Mouse (Mus musculus) midbrain, embryonic 14.5 days (tissue): Measurements from ENCODE around the gene Gm20458. TPM values are rescaled to one million over a fixed set of nuclear protein-coding genes. Genes with fewer than 3 reads are reported as not detected.
A peak's percentile ranks its signal among the peaks of the same experiment; 100 is the strongest.

Source experiments
- ATAC-seq: fragments of 200-750 bp; cut with Nextera tagmentation; 2 replicates; pipeline ENCODE4 v1.8.0; 2017; ENCODE audit warnings: moderate number of reproducible peaks, moderate library complexity; ENCODE audit not compliant: low FRiP score, low TSS enrichment
- DNase-seq: peaks from one replicate; pipeline ENCODE4 v3.0.0-alpha.2; 2015
- H3K27ac ChIP-seq: fragments of 300-500 bp; sonication (generic); replicated peaks from 2 replicates; pipeline ENCODE4 v1.5.1; 2014; ENCODE audit warnings: mild to moderate bottlenecking, low read depth, low read length, moderate library complexity
- H3K27me3 ChIP-seq: fragments of 300-500 bp; sonication (generic); 2 replicates; pipeline ENCODE4 v1.6.1; 2014; ENCODE audit warnings: low read length, control low read depth, mixed read lengths; ENCODE audit not compliant: control insufficient read depth, insufficient read depth
- H3K36me3 ChIP-seq: fragments of 300-500 bp; sonication (generic); 2 replicates; pipeline ENCODE4 v1.6.1; 2014; ENCODE audit warnings: low read length, control low read depth; ENCODE audit not compliant: control insufficient read depth, insufficient read depth
- H3K4me1 ChIP-seq: fragments of 300-500 bp; sonication (generic); 2 replicates; pipeline ENCODE4 v1.6.1; 2014; ENCODE audit warnings: mild to moderate bottlenecking, antibody characterized with exemption, low read length, control low read depth; ENCODE audit not compliant: control insufficient read depth, insufficient read depth
- H3K4me2 ChIP-seq: fragments of 300-500 bp; sonication (generic); 2 replicates; pipeline ENCODE4 v1.6.1; 2014; ENCODE audit warnings: mild to moderate bottlenecking, low read length, moderate library complexity
- H3K4me3 ChIP-seq: fragments of 300-500 bp; sonication (generic); replicated peaks from 2 replicates; pipeline ENCODE4 v1.5.1; 2014; ENCODE audit warnings: low read depth, low read length
- H3K9ac ChIP-seq: fragments of 300-500 bp; sonication (generic); replicated peaks from 2 replicates; pipeline ENCODE4 v1.6.1; 2014; ENCODE audit warnings: mild to moderate bottlenecking, low read length, moderate library complexity
- H3K9me3 ChIP-seq: fragments of 300-500 bp; sonication (generic); 2 replicates; pipeline ENCODE4 v1.6.1; 2016; ENCODE audit warnings: low read length, control low read depth, mixed read lengths; ENCODE audit not compliant: control insufficient read depth
- WGBS: fragments of 180-500 bp; shearing (Covaris S2); extraction: QIAGEN DNeasy Blood & Tissue Kit; methylation state at CpG from one replicate; pipeline ENCODE4 v1.1.7; 2014; 5-methylcytosine and 5-hydroxymethylcytosine counted together
- polyA plus RNA-seq: library from polyadenylated mRNA; unstranded; fragments of >200 nt; fragmentation: Nextera tagmentation; extraction: Ambion mirVana; gene quantifications from 2 replicates; pipeline ENCODE4 v1.2.1, GENCODE M21; 2014

The Gm20458 gene
- polyA plus RNA-seq, 1 experiment from 2014 or later: 5.1 TPM

GRCm38 (mm10) chr2:164438257-164438656, 22.5 kb upstream of the Gm20458 start:
- H3K4me1 ChIP-seq: peaks cover 9% of the 10 kb centered on the region
- H3K9me3 ChIP-seq: no peaks in the 10 kb centered on the region
- H3K27me3 ChIP-seq: peaks cover 15% of the 10 kb centered on the region
- ATAC-seq: no peak
- no peak overlapping the region for H3K4me2 ChIP-seq
- no peaks in the 10 kb centered on the region for H3K36me3 ChIP-seq
- no peak for DNase-seq
- no peak overlapping the region for H3K4me3 ChIP-seq
- H3K27ac ChIP-seq: no peak overlapping the region
- WGBS: 76% methylated on average over 8 of the region's 8 CpGs
- H3K9ac ChIP-seq: no peak overlapping the region

GRCm38 (mm10) chr2:164439001-164439421, 21.8 kb upstream of the Gm20458 start:
- Histone ChIP-seq H3K27me3 (peaks cover 15% of the 10 kb centered on the region), H3K36me3 (no peaks in the 10 kb centered on the region), H3K9ac (no peak overlapping the region), H3K4me3 (no peak overlapping the region), H3K4me2 (no peak overlapping the region), H3K9me3 (no peaks in the 10 kb centered on the region), H3K27ac (no peak overlapping the region), H3K4me1 (peaks cover 13% of the 10 kb centered on the region)
- 75% methylated on average over 3 of the region's 3 CpGs for WGBS
- DNase-seq: no peak
- ATAC-seq: no peak

GRCm38 (mm10) chr2:164440314-164440713, 20.5 kb upstream of the Gm20458 start:
- Histone ChIP-seq H3K36me3 (no peaks in the 10 kb centered on the region), H3K9me3 (no peaks in the 10 kb centered on the region), H3K4me3 (no peak overlapping the region), H3K9ac (no peak overlapping the region), H3K4me2 (no peak overlapping the region), H3K4me1 (peaks cover 13% of the 10 kb centered on the region), H3K27ac (no peak overlapping the region), H3K27me3 (peaks cover 15% of the 10 kb centered on the region)
- ATAC-seq: no peak
- DNase-seq: no peak
- 88% methylated on average over 5 of the region's 5 CpGs for WGBS

- Histone ChIP-seq H3K27ac (no peak overlapping the region), H3K4me1 (peaks cover 13% of the 10 kb centered on the region), H3K36me3 (no peaks in the 10 kb centered on the region), H3K9me3 (no peaks in the 10 kb centered on the region), H3K9ac (no peak overlapping the region), H3K27me3 (peaks cover 15% of the 10 kb centered on the region), H3K4me2 (no peak overlapping the region), H3K4me3 (no peak overlapping the region)
- 46% methylated on average over 8 of the region's 8 CpGs for WGBS
- DNase-seq (no peak), ATAC-seq (no peak)
Observed at GRCm38 (mm10) chr2:164441155-164441554, 19.6 kb upstream of the Gm20458 start.

- no peak overlapping the region for H3K9ac ChIP-seq
- ATAC-seq (no peak), DNase-seq (no peak)
- H3K4me3 ChIP-seq: no peak overlapping the region
- peaks cover 15% of the 10 kb centered on the region for H3K27me3 ChIP-seq
- no peaks in the 10 kb centered on the region for H3K9me3 ChIP-seq
- no peak overlapping the region for H3K27ac ChIP-seq
- H3K4me1 ChIP-seq: peaks cover 13% of the 10 kb centered on the region
- WGBS: 32% methylated on average over 7 of the region's 7 CpGs
- no peaks in the 10 kb centered on the region for H3K36me3 ChIP-seq
- H3K4me2 ChIP-seq: peak overlapping the region; percentile 96; the same call in 1 of the 2 replicates
Observed at GRCm38 (mm10) chr2:164441731-164442130, 19.0 kb upstream of the Gm20458 start.

- Histone ChIP-seq H3K4me3 (peak overlapping the region; percentile 43), H3K4me1 (peaks cover 13% of the 10 kb centered on the region), H3K27me3 (peaks cover 15% of the 10 kb centered on the region), H3K36me3 (no peaks in the 10 kb centered on the region), H3K9me3 (no peaks in the 10 kb centered on the region), H3K4me2 (peak overlapping the region; percentile 96), H3K27ac (no peak overlapping the region), H3K9ac (peak overlapping the region; percentile 63)
- peak; percentile 24; the same call in 1 of the 2 replicates for ATAC-seq
- WGBS: 2% methylated on average over 29 of the region's 29 CpGs
- DNase-seq: peak; percentile 28
Observed at GRCm38 (mm10) chr2:164442315-164443050, 18.3 kb upstream of the Gm20458 start.

GRCm38 (mm10) chr2:164443051-164443437, 17.7 kb upstream of the Gm20458 start:
- peak; percentile 85 for DNase-seq
- Histone ChIP-seq H3K9ac (peak overlapping the region; percentile 63), H3K27ac (no peak overlapping the region), H3K4me2 (peak overlapping the region; percentile 96), H3K27me3 (peaks cover 15% of the 10 kb centered on the region), H3K36me3 (no peaks in the 10 kb centered on the region), H3K9me3 (no peaks in the 10 kb centered on the region), H3K4me3 (peak overlapping the region; percentile 43), H3K4me1 (peaks cover 13% of the 10 kb centered on the region)
- WGBS: under 1% methylated on average over 26 of the region's 26 CpGs
- ATAC-seq: peak; percentile 73; the same call in 1 of the 2 replicates

- Histone ChIP-seq H3K27ac (no peak within 1 kb of the TSS), H3K36me3 (no peaks in the 10 kb centered on the region), H3K4me1 (peaks cover 13% of the 10 kb centered on the region), H3K4me3 (peak within 1 kb of the TSS; percentile 43), H3K27me3 (peaks cover 15% of the 10 kb centered on the region), H3K9ac (peak within 1 kb of the TSS; percentile 63), H3K9me3 (no peaks in the 10 kb centered on the region), H3K4me2 (peak within 1 kb of the TSS; percentile 96)
- peak; percentile 50 for DNase-seq
- no peak for ATAC-seq
- 6% methylated on average over 18 of the region's 18 CpGs for WGBS
Observed at GRCm38 (mm10) chr2:164443460-164444000, 17.2 kb upstream of the Gm20458 start, which contains the start of gene Sdc4. TSS of gene Sdc4 (minus strand) at chr2:164443887.

GRCm38 (mm10) chr2:164444701-164445100, 16.1 kb upstream of the Gm20458 start:
- no peak overlapping the region for H3K27ac ChIP-seq
- no peak for ATAC-seq
- peaks cover 13% of the 10 kb centered on the region for H3K4me1 ChIP-seq
- WGBS: 91% methylated on average over 2 of the region's 2 CpGs
- peaks cover 15% of the 10 kb centered on the region for H3K27me3 ChIP-seq
- H3K9me3 ChIP-seq: no peaks in the 10 kb centered on the region
- no peaks in the 10 kb centered on the region for H3K36me3 ChIP-seq
- H3K4me2 ChIP-seq: no peak overlapping the region
- no peak overlapping the region for H3K9ac ChIP-seq
- no peak for DNase-seq
- no peak overlapping the region for H3K4me3 ChIP-seq
